Mouse (Mus musculus) brown adipose tissue, adult 24 weeks (tissue): Measurements from ENCODE around the gene Hp. TPM values are rescaled to one million over a fixed set of nuclear protein-coding genes. Genes with fewer than 3 reads are reported as not detected.
A peak's percentile ranks its signal among the peaks of the same experiment; 100 is the strongest.

ENCODE experiments used
- H3K27ac ChIP-seq: fragments of 200-500 bp; replicated peaks from 2 replicates; pipeline ENCODE4 v1.5.1; 2012; ENCODE audit warnings: low read depth, mild to moderate bottlenecking, low read length
- H3K4me1 ChIP-seq: fragments of 200-500 bp; 2 replicates; pipeline ENCODE4 v1.6.1; 2012; ENCODE audit warnings: low read length, mixed read lengths; ENCODE audit not compliant: control insufficient read depth, insufficient read depth, insufficient read length
- H3K4me3 ChIP-seq: fragments of 200-500 bp; 2 replicates; pipeline ENCODE4 v1.5.1; 2012; ENCODE audit warnings: low read depth, mild to moderate bottlenecking, low read length, moderate library complexity; ENCODE audit not compliant: insufficient read depth
- polyA plus RNA-seq: library from polyadenylated mRNA; stranded (reverse); fragments of >200 nt; gene quantifications from 2 replicates; pipeline ENCODE4 v1.2.4, GENCODE M21; 2012; ENCODE audit not compliant: missing spikeins, insufficient read depth, insufficient read length

Gene Hp
- polyA plus RNA-seq, result 699 and 1,976 TPM in 2 replicates

GRCm38 (mm10) chr8:109578900-109579301 lies at the start of gene Hp:
Hp (minus strand) TSS chr8:109579172.
- H3K4me1 ChIP-seq, result peaks cover 5% of the 10 kb centered on the region; the same call in 1 of the 2 replicates
- peak within 1 kb of the TSS; percentile 86 for H3K27ac ChIP-seq
- peak within 1 kb of the TSS; percentile 55 for H3K4me3 ChIP-seq

GRCm38 (mm10) chr8:109628638-109629037 lies 49.7 kb upstream of the Hp start:
- Histone ChIP-seq H3K4me1 (no peaks in the 10 kb centered on the region), H3K27ac (no peak overlapping the region)

GRCm38 (mm10) chr8:109615569-109615968 lies 36.6 kb upstream of the Hp start:
- Histone ChIP-seq H3K4me3 (no peak overlapping the region), H3K27ac (no peak overlapping the region), H3K4me1 (no peaks in the 10 kb centered on the region)

More at GRCm38 (mm10) chr8:109628638-109629037, 49.7 kb upstream of the Hp start:
- no peak overlapping the region for H3K4me3 ChIP-seq

- H3K27ac ChIP-seq, result no peak within 1 kb of the TSS
- peak within 1 kb of the TSS; percentile 39 for H3K4me3 ChIP-seq
- H3K4me1 ChIP-seq, result no peaks in the 10 kb centered on the region
These were observed 35.6 kb upstream of the Hp start, which contains the start of gene Pkd1l3 for GRCm38 (mm10) chr8:109614243-109615210. Pkd1l3 (plus strand) TSS chr8:109614517.

DNA sequence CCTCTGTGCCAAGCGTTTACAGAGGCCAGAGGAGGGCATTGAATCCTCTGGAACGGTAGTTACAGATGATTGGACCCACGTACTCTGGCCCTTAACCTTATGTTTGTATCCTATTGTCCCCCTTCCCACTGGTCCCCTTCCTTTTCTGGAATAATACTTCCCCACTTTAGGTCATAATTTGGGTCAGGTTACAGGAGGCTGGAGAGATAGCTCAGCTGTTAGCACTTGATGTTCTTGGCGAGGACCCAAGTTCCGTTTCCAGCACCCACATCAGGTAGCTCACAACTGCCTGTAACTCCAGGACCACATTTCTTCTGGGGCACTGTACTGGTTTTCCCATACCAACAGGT lies 30.2 kb upstream of the Hp start:
- H3K4me3 ChIP-seq, result peak overlapping the region; percentile 73

GRCm38 (mm10) chr8:109608271-109609152 lies 29.5 kb upstream of the Hp start, which contains the start of gene Dhodh:
Dhodh (minus strand) TSS chr8:109608673.
- Histone ChIP-seq H3K4me3 (peak within 1 kb of the TSS; percentile 73), H3K4me1 (peaks cover 6% of the 10 kb centered on the region; the same call in 1 of the 2 replicates)

More for the DNA sequence above, 30.2 kb upstream of the Hp start:
- peaks cover 6% of the 10 kb centered on the region; the same call in 1 of the 2 replicates for H3K4me1 ChIP-seq
- H3K27ac ChIP-seq, result peak overlapping the region; percentile 44

GRCm38 (mm10) chr8:109607650-109608049 lies 28.7 kb upstream of the Hp start:
- H3K27ac ChIP-seq, result no peak overlapping the region
- peaks cover 6% of the 10 kb centered on the region; the same call in 1 of the 2 replicates for H3K4me1 ChIP-seq
- H3K4me3 ChIP-seq, result peak overlapping the region; percentile 73

More at GRCm38 (mm10) chr8:109608271-109609152, 29.5 kb upstream of the Hp start, which contains the start of gene Dhodh:
- H3K27ac ChIP-seq, result peak within 1 kb of the TSS; percentile 85

DNA sequence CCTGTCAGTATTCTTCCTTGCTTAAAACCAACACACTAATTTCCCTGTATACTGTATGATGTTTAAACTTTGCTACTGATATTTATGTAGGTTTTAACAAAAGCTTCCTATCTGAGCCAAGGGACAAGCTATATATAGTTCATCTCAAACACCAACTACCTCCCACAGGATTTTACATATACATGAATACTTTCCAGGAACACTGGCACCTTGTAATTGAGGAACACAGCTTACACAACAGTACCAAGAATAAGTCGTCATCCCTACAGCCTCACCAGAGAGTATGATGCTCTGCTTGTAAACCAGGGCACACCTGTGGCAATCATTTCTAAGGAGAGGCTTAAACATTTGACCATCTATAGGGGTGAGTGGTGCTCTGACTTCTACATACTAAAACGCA lies 27.8 kb upstream of the Hp start:
- Histone ChIP-seq H3K27ac (no peak overlapping the region), H3K4me1 (peaks cover 6% of the 10 kb centered on the region; the same call in 1 of the 2 replicates), H3K4me3 (no peak overlapping the region)

DNA sequence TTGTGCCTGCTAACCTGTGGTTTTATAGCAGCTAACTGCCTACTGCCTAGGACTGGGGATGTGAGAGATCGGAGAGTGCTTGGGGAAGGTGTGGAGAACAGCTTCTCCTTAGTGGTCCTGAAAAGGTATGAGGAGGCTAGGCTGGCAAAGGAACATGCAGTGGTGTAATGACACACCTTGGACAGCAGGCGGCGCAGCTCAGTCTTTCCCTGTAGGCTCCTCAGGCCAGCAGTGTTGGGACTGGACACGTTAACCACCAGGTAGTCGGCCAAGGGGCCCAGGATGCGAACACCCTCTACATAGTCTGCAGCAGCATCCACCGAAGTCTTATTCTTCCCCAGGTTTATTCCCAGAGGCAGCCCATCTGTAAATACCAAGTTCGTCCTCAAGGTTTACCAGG lies 16.9 kb upstream of the Hp start:
- no peak overlapping the region for H3K27ac ChIP-seq
- no peaks in the 10 kb centered on the region for H3K4me1 ChIP-seq
- no peak overlapping the region for H3K4me3 ChIP-seq

- Histone ChIP-seq H3K27ac (no peak overlapping the region), H3K4me1 (no peaks in the 10 kb centered on the region), H3K4me3 (no peak overlapping the region)
These were observed 14.3 kb upstream of the Hp start for GRCm38 (mm10) chr8:109593117-109593788.

GRCm38 (mm10) chr8:109592164-109592563 lies 13.2 kb upstream of the Hp start:
- no peak overlapping the region for H3K4me3 ChIP-seq
- H3K27ac ChIP-seq, result no peak overlapping the region
- H3K4me1 ChIP-seq, result no peaks in the 10 kb centered on the region

DNA sequence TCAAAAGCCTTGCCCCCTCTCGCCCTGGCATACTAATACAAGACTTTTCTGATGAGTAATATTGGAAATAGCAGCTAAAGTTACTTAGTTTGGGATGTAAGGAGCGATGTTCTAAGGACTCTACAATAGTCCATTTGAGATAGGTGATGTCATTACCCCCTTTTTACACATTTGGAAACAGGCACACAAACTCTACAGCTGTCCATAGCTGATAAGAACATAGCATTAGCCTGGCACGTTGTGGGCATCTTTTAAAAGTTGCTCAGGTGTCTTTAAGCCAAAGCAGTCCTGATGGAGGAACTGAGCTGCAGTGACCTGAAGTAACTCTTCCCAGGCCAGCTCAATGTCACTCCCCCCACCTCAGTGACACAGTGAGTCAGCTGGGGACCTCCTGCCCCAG lies 12.4 kb upstream of the Hp start:
- Histone ChIP-seq H3K27ac (no peak overlapping the region), H3K4me1 (no peaks in the 10 kb centered on the region), H3K4me3 (no peak overlapping the region)

- H3K4me3 ChIP-seq, result no peak overlapping the region
- H3K4me1 ChIP-seq, result no peaks in the 10 kb centered on the region; the same call in 1 of the 2 replicates
- no peak overlapping the region for H3K27ac ChIP-seq
These were observed 11.9 kb upstream of the Hp start for GRCm38 (mm10) chr8:109590901-109591300.

GRCm38 (mm10) chr8:109586972-109587504 lies 8.1 kb upstream of the Hp start:
- no peak overlapping the region for H3K27ac ChIP-seq
- no peak overlapping the region for H3K4me3 ChIP-seq
- peaks cover 3% of the 10 kb centered on the region for H3K4me1 ChIP-seq
